Mouse (Mus musculus): ENCODE results near the gene Zfp111.

Zfp111 gene

GRCm38 (mm10) chr7:24211343-24211742 is at the start of gene Zfp111:
Zfp111 (minus strand) TSS chr7:24211443.
- in situ Hi-C loops (cut with MboI; ENCODE audit: unreplicated experiment in 2 of 2) = no loop called here

GRCm38 (mm10) chr7:24260000-24260312 is 48.7 kb upstream of the Zfp111 start:
- in situ Hi-C loops (cut with MboI; ENCODE audit: unreplicated experiment in 2 of 2) = no loop called here

DNA sequence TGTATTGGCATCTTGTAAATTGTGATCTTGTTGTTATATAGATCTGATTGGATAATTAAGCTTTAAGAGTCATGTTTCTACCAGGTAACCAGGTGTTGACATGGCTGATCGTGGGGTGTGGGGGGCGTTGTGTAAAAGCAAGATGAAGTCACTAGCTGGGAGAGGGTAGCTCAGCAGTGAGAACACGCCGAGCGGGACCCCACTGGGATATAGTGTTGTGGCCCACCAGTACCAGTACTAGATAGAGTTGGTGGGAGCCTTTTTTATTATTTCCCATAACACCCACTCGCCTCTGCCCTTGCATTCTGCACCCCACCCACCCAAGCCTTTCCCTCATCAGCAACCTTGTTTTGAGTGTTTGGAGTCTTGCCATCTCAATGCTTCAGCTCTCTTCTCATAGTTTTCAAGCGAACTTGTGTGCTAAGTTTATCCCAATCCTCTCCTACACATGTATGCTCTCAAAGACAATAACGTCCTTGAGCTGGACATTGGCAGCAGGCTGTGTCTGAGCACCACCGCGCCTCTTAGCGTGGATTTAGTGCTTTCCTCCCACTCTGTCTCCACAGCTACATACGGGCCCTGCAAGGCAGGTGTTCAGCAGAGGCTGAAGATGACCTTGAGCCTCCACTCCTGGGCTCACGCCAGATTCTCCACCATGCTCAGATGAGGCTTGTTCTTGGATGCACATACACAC is 48.2 kb upstream of the Zfp111 start:
- in situ Hi-C loops (cut with MboI; ENCODE audit: unreplicated experiment in 2 of 2) = no loop called here

- in situ Hi-C loops (cut with MboI; ENCODE audit: unreplicated experiment in 2 of 2) = no loop called here
Observed at GRCm38 (mm10) chr7:24254633-24255474, 43.6 kb upstream of the Zfp111 start, which contains the start of gene Zfp108. Zfp108 (plus strand) TSS chr7:24254794.

DNA sequence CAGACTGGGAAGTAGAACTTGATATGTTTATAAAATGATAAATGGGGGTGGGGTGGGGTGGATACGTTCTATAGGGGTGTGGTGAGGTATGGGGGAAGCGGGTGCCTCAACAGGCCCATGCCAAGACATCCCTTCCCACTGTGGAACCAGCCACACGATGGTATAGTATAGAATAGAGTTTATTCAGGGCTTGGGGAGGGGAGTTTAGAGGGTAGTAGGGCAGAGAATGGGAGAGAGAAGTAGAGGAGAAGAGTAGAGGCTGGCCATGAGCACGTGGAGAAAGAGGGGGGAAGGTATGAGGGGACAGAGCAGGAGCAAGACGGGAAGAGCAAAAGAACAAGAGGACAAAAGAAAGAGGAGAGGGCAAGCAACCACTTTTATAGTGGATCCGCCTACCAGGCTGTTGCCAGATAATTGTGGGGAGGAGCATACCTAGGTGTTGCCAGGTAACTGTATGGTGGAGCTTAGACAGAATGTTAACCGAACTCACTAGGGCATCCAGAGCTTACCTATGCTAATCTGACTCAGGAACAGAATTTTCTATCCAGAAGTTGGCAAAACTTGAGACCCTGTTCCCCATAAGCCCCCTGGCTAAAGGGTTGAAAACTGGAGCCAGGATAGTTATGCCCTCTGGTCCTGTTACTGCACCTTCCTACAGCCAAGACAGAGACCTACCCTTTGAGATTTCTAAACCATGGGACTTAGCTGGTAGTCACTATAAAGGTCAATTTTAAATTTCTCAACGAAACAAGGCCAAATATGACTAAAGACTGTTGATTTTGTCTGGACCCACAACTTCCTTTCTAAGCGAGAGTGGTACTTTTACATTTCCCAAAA is 42.8 kb upstream of the Zfp111 start:
- in situ Hi-C loops (cut with MboI; ENCODE audit: unreplicated experiment in 2 of 2) = no loop called here

- in situ Hi-C loops (cut with MboI; ENCODE audit: unreplicated experiment in 2 of 2) = no loop called here
Observed at GRCm38 (mm10) chr7:24237040-24237791, 26.0 kb upstream of the Zfp111 start, which contains the start of gene Zfp109. Zfp109 (minus strand) TSS chr7:24237560.

DNA sequence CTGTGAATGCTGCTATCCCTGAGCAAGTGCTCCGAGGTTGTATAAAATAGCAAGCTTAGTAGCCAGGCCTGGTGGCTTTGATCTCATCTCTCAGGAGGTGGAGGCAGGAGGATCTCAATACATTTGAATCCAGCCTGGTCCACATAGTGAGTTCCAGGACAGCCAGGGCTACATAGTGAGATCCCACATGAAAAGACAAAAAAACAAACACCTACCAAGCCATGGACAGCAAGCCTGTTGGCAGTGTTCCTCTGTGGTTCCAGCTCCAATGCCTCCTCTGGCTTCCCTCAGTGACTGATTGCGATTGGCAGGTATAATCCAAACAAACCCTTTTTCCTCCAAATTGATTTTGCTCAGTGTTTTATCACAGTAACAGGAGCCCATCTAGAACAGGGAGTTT is 947 bp downstream of the Zfp111 start:
- in situ Hi-C loops (cut with MboI; ENCODE audit: unreplicated experiment in 2 of 2) = no loop called here

- in situ Hi-C loops (cut with MboI; ENCODE audit: unreplicated experiment in 2 of 2) = no loop called here
Observed at GRCm38 (mm10) chr7:24208282-24208886, 2.9 kb downstream of the Zfp111 start.

DNA sequence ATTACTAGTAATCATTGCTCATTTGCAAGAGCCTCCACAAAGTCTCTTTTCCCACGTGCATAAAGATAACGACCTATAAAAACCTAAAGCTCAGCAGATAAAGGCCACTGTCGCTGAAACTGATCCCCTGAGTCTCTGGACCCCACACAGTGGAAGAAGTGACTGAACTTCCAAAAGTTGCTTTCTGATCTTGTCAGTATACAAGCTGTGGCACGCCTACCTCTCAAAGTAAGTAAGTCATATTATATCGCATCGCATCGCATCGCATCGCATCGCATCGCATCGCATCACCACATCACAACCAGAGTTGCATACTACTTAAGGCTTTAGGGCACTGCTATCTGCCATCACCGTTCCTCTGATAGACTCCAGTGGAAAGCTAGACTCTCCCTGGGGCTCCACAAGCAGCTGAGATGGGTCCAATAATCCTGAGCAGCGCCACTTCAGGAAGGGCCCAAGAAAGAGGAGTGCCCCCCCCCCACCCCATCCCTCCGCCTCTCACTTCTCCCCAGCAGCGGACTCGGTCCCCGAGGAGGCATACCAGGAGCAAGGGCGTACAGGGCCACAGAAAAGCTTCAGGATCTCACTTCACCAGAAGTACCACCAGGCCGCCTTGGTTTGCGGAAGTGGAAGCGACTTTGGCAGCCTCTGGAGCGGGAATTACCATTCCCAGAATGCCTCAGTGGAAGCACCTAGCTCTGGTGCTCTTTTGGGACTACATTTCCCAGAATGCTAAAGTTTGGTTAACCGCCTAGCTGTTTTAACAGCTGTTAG is 3.6 kb downstream of the Zfp111 start:
- in situ Hi-C loops (cut with MboI; ENCODE audit: unreplicated experiment in 2 of 2) = no loop called here

GRCm38 (mm10) chr7:24196961-24197360 is 14.3 kb downstream of the Zfp111 start:
- in situ Hi-C loops (cut with MboI; ENCODE audit: unreplicated experiment in 2 of 2) = no loop called here

- in situ Hi-C loops (cut with MboI; ENCODE audit: unreplicated experiment in 2 of 2) = no loop called here
Observed at GRCm38 (mm10) chr7:24193157-24193556, 18.1 kb downstream of the Zfp111 start.

GRCm38 (mm10) chr7:24191361-24191760 is 19.9 kb downstream of the Zfp111 start:
- in situ Hi-C loops (cut with MboI; ENCODE audit: unreplicated experiment in 2 of 2) = no loop called here

DNA sequence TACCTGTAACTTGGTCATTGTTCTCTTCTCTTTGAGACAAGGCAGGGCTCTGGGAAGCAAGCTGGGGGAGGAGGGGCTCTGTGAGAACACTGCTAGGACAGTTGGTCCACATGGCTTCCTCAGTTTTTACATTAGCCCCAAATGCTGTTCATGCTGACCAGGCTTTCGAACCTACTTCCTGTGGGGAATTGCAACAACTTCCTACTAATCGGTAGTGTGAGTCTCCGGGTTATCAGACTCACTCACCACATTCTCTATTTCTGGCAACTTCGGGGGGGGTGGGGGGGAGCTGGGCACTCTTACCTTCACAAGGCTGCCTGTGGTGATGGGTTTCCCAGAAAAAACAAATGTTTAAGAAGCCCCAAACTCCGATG is 21.7 kb downstream of the Zfp111 start:
- in situ Hi-C loops (cut with MboI; ENCODE audit: unreplicated experiment in 2 of 2) = no loop called here

DNA sequence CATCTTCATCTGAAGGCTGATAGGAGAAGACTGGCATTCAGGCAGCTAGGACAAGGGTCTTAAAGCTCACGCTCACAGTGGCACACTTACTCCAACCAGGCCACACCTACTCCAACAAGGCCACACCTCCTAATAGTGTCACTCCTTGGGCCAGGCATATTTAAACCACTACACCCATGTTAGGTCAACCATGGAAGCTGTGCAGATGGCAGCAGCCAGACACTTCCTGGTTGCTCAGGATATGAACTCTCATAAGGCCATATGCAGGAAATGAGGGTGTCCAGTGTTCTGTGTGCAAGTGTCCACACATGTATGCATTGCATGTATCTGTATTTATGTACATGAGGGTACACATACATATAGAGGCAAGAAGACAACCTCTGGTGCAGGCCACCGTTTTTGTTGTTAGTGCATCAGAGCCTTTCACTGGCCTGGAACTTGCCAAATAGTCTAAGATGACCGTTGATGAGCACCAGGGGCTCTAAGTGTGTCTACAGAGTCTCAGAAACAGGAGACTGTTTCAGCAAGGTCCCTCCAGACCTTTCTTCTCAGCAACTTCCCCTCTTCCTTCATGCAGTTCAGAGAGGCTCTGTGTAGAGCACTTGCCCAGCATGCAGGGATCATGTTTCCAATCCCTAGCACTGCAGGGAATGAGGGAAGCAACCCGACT is 22.2 kb downstream of the Zfp111 start:
- in situ Hi-C loops (cut with MboI; ENCODE audit: unreplicated experiment in 2 of 2) = no loop called here

DNA sequence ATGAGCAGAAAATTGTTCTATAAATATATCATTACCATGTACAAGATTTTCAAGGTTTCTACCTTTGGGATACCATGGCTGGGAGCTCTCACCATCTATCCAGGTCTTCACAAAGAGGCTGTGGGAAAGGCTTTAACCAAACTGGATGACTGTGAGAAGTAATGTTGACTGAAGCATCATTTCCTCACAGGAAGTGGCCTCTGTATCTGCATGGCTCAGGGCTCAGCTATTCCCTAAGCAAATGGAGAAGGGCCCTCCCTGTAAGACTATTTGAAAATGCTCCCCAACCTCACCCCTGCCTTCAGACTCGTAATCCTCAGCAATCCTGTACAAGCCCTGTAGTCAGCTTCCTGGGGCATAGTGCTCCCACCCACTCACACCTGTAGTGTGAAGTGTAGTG is 23.6 kb downstream of the Zfp111 start:
- in situ Hi-C loops (cut with MboI; ENCODE audit: unreplicated experiment in 2 of 2) = no loop called here

GRCm38 (mm10) chr7:24175337-24175711 is 35.9 kb downstream of the Zfp111 start:
- in situ Hi-C loops (cut with MboI; ENCODE audit: unreplicated experiment in 2 of 2) = no loop called here

DNA sequence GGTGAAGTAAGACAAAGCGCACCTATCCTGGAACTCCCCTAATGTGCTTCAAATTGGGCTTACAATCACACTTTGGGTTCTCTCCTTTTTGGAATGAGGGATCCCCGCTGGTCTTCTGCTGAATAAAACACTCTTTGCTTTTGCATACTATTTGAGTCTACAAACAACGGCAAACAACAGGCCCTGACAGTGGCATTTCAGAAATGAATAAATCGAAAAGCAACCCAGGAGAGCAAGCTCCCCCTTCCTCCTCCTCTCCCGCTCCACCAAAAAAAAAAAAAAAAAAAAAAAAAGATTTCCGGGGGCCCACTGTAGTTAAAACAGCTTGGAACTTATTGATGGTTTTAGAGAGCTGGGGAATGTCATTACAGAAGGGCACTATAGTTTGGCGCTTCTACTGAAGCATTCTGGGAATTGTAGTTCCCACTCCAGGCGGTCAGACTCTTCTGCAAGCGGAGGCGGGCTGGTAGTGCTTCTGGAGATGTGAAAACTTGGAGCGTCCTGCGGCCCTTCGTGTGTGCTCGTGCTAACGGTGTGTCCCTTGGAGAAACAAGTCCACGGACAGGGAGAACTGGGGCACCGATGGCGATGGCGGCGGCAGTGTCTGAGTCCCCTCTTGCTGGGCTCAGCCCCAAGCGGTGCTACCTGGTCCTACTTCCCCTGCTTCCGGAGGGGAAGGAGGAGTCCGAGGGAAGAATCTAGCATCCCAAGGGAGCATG is 36.5 kb downstream of the Zfp111 start, which contains the start of gene Zfp114:
Gene Zfp114 (plus strand): TSS at position 443 of the 719 bp plus-strand sequence.
- in situ Hi-C loops (cut with MboI; ENCODE audit: unreplicated experiment in 2 of 2) = no loop called here

- in situ Hi-C loops (cut with MboI; ENCODE audit: unreplicated experiment in 2 of 2) = no loop called here
Observed at GRCm38 (mm10) chr7:24172191-24172590, 39.1 kb downstream of the Zfp111 start.
